Mouse (Mus musculus) lung, adult 18-20 months (tissue): Measurements from ENCODE around the gene Wnk3.
"Not testable (repeated sequence)": the region's sequence is repeated elsewhere in the genome, so short reads cannot be mapped to it uniquely, and the experiment has no call there.

ENCODE experiments used
- DNase-seq, 2 experiments: peaks; one replicate each; pipeline ENCODE4 v3.0.0; 2022; ENCODE audit warnings: mixed read lengths in 2 of 2

The Wnk3 gene

GRCm38 (mm10) chrX:151197778-151198177 is at the start of gene Wnk3:
Gene Wnk3 (plus strand): TSS chrX:151198078.
- DNase-seq, result no peak

GRCm38 (mm10) chrX:151158414-151158813 is 39.5 kb upstream of the Wnk3 start:
- no peak for DNase-seq

GRCm38 (mm10) chrX:151168438-151169131 is 29.3 kb upstream of the Wnk3 start:
- peak in 1 of 2 experiments; percentile 1 for DNase-seq

- DNase-seq, result peak in 1 of 2 experiments; percentile 3
These were observed 28.5 kb upstream of the Wnk3 start for GRCm38 (mm10) chrX:151169261-151169961.

GRCm38 (mm10) chrX:151173134-151173533 is 24.7 kb upstream of the Wnk3 start:
- DNase-seq, result not testable (repeated sequence)

GRCm38 (mm10) chrX:151298329-151298728 is 100.5 kb downstream of the Wnk3 start:
- no peak for DNase-seq

GRCm38 (mm10) chrX:151313732-151314131 is 115.9 kb downstream of the Wnk3 start:
- DNase-seq, result no peak

GRCm38 (mm10) chrX:151333615-151334014 is 135.7 kb downstream of the Wnk3 start:
- DNase-seq, result no peak

GRCm38 (mm10) chrX:151337804-151338203 is 139.9 kb downstream of the Wnk3 start:
- DNase-seq, result peak in 1 of 2 experiments; percentile 7

GRCm38 (mm10) chrX:151343761-151344500 is 146.1 kb downstream of the Wnk3 start, which contains the start of gene Fam120c:
Gene Fam120c (plus strand): TSS chrX:151344175.
- peak; percentile 81 to 86 for DNase-seq

GRCm38 (mm10) chrX:151344501-151344984 is 146.7 kb downstream of the Wnk3 start:
- peak; percentile 52 to 58 for DNase-seq

GRCm38 (mm10) chrX:151345333-151346125 is 147.7 kb downstream of the Wnk3 start:
- DNase-seq, result peak; percentile 3 to 4

- no peak for DNase-seq
These were observed 149.4 kb downstream of the Wnk3 start for GRCm38 (mm10) chrX:151347278-151347677.

GRCm38 (mm10) chrX:151349322-151349721 is 151.4 kb downstream of the Wnk3 start:
- peak in 1 of 2 experiments; percentile 13 for DNase-seq
